Mouse (Mus musculus) heart, adult 18-20 months (tissue): Measurements from ENCODE around the gene Mettl22. TPM values are rescaled to one million over a fixed set of nuclear protein-coding genes. Genes with fewer than 3 reads are reported as not detected.

Experiments used
- DNase-seq, 2 experiments: peaks; one replicate each; pipeline ENCODE4 v3.0.0; 2021 to 2022; ENCODE audit warnings: mixed read lengths in 1 of 2
- long read RNA-seq, 2 experiments: library from polyadenylated mRNA; stranded (forward); transcript quantifications; one replicate each; pipeline ENCODE4 v2.0.0; 2021
- total RNA-seq, 2 experiments: library from RNA; stranded (reverse); gene quantifications; 2 replicates each; pipeline ENCODE4 v1.2.3; 2021

Mettl22 gene
- 10 to 100 TPM; 33.3 to 36.9 TPM for total RNA-seq
- long read RNA-seq, experiment 1, transcript Mettl22-201 (11 exons, 1,825 nt) = major isoform, 49 of 55 reads
- long read RNA-seq, experiment 1, partial matches to known transcripts = 3 of 55 reads
- long read RNA-seq, experiment 1, other reads (novel, unspliced or antisense) = 3 of 55 reads
- long read RNA-seq, experiment 2, transcript Mettl22-201 (11 exons, 1,825 nt) = major isoform, 16 of 20 reads
- long read RNA-seq, experiment 2, partial matches to known transcripts = 2 of 20 reads
- long read RNA-seq, experiment 2, other reads (novel, unspliced or antisense) = 2 of 20 reads

DNA sequence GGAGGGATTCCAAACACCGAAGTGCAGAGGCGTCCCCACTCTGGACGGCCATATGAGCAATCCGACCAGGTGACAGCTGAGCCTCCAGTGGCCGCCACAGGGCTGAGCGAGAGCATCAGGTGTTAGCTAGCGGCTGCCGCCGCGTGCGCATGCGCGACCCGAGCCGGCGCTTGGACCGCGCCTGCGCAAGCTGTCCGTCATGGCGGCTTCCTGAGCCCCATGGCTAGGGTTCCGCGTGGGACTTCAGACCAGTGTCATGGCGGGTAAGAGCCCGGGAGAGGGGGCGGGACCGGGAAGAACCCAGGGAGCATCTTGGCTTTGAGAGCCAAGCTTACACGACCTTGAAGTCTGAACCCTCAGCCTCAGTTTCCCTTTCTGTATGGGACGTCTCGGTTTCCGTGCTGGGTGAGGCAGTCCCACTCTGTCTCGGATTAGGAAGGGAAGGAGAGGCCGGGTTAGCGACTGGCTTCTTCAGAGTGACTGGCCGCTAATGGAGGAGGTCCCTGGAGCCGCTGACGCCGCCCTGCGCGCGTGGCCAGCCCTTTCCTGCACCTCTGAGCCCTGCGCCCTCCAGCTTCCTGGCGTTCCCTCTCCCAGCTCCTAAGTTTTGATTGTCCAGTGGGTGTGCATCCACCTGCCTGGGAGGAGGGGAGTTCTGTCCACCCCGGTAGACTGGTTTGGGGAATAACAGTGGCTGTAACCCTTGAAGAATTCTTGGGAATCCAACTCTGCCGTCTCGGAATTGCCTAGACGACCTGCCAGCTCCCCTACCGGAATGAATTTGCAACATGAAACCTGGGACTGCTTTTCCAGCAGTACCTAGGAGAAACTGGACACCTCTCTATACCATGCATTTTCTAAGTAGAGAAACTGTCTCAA lies at the start of gene Mettl22:
Gene Mettl22 (plus strand): TSS at position 186 of the 879 bp plus-strand sequence.
- DNase-seq = peak; percentile 88 to 92

- no peak for DNase-seq
Observed at GRCm38 (mm10) chr16:8420842-8421241, 49.7 kb upstream of the Mettl22 start.

- DNase-seq = no peak
Observed at GRCm38 (mm10) chr16:8423626-8424114, 46.9 kb upstream of the Mettl22 start.

DNA sequence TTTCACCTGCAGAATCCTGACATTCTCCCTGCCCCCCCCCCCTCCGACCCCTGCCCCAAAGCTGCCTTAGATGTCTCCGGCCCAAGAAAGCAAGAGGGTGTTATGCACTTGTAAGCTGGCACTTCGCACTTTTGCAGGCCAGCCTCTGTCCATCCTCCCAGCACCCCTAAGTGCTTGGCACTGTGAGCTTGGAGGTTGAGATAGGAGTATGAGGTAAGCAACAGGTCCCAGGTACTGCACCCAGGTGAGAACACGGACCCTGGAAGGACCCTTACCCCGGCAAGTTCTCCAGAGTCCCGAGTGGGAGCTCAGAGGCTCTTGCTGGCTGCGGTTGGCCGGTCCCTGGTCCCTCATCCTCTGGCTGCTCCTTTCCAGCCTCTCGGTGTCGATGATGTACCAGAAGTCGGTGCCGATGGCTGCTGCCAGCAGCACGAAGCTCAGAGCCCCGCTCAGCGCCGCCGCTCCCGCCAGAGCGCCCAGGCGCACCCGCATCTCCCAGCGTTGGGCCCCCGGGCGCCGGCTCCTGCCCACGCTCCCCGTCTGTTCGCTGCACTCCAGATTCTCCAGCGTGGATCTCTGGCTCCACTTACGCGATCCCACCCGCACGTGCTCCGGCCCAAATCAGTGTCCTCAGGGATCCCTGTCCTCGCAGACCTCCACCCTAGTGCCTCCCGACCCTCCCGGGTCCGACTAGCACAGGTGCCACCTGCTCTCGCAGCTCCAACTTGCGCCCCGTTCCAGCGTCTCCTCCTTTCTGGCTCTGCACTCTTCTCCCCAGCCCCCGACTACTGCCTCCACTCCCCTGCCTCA lies 46.2 kb upstream of the Mettl22 start:
- DNase-seq = no peak

GRCm38 (mm10) chr16:8424971-8425330 lies 45.6 kb upstream of the Mettl22 start, which contains the start of gene Tmem114:
TSS of gene Tmem114 (minus strand) at chr16:8425136.
- DNase-seq = peak in 1 of 2 experiments; percentile 13

- DNase-seq = no peak
Observed at GRCm38 (mm10) chr16:8425736-8426135, 44.9 kb upstream of the Mettl22 start.

GRCm38 (mm10) chr16:8429531-8429930 lies 41.1 kb upstream of the Mettl22 start:
- DNase-seq = no peak

- DNase-seq = no peak
Observed at GRCm38 (mm10) chr16:8432616-8433015, 38.0 kb upstream of the Mettl22 start.

- DNase-seq = no peak
Observed at GRCm38 (mm10) chr16:8444911-8445310, 25.7 kb upstream of the Mettl22 start.

DNA sequence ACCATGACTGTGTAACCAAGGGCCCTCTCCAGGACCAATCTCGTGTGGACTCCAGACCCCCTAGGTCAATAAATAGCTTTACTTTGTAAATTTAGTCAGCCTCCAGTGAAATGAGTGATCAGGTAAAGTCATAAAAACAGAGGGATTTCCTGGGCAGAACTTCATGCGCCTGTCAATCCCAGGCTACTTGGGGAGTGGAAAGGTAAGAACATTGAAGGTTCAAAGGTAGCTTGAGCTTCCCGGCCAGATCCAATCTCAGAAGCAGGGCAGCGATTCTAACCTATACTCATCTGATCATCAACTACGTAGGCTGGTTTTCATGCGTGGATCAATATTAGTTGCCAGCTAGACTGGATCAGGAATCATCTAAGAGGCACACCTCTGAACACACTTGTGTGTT lies 24.3 kb upstream of the Mettl22 start:
- no peak for DNase-seq

- DNase-seq = no peak
Observed at GRCm38 (mm10) chr16:8453301-8453700, 17.3 kb upstream of the Mettl22 start.

GRCm38 (mm10) chr16:8455221-8455620 lies 15.4 kb upstream of the Mettl22 start:
- no peak for DNase-seq

DNA sequence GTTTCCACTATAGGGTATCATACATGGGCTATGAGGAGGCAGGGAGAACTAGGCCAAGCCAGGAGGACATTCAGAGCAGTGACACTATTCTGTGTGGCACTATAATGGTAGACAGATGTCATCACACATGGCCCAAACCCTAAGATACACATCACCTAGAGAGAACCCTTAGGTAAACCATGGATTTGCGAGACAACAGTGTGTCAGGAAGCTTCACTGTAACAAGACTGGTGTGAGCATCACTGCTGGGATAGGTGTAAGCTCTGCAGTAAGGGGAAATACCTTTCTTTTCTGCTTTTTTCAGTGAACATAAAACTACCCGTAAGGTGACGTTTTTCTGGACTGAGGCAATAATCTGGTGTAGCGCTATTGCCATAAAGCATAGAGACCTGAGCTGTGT lies 12.2 kb upstream of the Mettl22 start:
- DNase-seq = no peak

GRCm38 (mm10) chr16:8459098-8459497 lies 11.5 kb upstream of the Mettl22 start:
- peak; percentile 18 to 75 for DNase-seq

GRCm38 (mm10) chr16:8470132-8470531 lies 456 bp upstream of the Mettl22 start:
- no peak for DNase-seq

DNA sequence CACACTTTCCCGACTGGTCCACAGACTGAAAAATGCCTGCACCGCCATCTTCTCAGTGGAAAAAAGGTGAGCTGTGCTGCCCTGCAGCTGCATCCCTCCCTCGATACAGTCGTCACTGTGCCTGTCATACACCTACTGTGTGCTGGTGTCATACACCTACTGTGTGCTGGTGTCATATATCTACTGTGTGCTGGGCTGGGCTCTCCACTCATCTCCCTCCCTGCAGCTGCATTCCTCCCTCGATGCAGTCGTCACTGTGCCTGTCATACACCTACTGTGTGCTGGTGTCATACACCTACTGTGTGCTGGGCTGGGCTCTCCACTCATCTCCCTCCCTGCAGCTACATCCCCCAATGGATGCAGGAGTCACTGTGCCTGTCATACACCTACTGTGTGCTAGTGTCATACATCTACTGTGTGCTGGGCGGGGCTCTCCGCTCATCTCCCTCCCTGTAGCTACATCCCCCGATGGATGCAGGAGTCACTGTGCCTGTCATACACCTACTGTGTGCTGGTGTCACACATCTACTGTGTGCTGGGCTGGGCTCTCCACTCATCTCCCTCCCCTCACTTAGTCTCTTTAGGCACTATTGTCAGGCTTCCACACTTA lies 16.9 kb downstream of the Mettl22 start:
- no peak for DNase-seq

DNA sequence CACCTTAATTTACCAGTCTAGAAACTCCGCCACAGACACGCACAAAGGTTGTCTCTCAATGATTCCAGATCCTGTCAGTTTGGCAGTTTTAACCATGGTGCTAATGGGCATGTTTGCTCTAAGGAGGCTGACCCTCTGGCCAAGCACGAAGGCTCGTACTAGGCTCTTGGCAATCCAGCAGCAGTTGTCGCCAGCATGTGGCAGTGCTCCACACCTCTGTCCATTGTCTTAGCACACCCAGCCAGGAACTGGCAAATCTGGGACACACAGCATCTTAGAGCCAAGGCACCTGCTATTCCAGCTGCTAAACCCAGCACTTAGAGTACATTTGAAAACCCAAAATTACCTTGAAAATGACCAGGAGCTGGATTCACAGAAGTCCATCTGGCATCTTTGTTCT lies 18.8 kb downstream of the Mettl22 start:
- DNase-seq = no peak

DNA sequence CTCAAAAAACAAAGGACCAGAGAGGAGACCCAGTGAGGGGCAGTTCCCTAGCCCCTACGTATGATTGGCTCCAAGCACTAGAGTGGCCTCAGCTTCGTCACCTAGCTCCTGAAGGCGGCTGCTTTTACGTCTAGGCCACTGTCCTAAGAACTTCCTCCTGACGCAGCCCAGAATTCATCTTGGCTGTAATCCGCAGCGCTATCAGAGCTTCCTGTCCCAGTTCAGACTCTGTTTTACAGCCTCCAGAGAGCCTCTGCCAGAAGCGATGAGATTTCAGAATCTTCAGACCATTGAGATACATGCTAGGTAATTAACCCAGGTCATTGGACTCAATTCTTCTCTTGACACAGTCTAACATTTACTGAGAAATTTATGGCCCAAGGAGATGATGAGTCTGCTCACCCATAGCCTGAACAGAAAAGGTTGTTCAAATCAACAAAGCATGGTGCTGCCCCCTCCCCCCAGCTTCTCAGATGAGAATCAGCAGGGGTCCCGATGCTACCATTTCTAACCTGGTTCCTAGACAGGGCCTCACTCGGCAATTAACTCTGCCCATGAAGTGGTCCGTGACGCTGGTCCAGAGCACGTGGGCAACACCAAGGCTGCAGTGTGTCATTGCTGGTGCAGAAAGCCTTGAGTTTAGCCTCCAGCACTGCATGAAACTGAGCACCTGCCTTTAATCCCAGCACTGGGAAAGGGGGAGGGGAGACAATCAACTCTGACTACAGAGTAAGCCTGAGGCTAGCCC lies 21.3 kb downstream of the Mettl22 start:
- peak in 1 of 2 experiments; percentile 44 for DNase-seq

- DNase-seq = peak; percentile 66 to 84
Observed at GRCm38 (mm10) chr16:8494268-8494667, 23.7 kb downstream of the Mettl22 start.

GRCm38 (mm10) chr16:8496967-8497366 lies 26.4 kb downstream of the Mettl22 start:
- no peak for DNase-seq

DNA sequence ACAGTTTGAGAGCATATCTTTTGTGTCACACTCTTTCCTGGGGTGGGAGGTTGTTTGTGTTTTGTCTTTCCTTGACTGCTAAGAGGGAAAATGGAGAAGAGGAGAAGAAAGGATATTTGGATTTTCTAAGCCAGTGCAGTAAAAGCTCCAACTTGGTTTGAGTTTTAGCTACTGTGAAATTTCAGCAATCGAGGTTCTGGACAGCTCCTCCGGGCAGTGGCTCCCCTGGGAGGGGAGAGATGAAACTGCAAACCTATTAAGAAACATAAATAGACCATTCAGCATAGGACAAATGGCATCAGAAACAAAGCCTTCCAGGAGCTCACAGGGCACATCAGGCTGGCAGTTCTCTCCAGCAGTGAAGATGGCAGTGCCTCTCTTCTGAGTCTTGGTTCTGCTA lies 33.7 kb downstream of the Mettl22 start:
- no peak for DNase-seq
